In the genomic region with DNA sequence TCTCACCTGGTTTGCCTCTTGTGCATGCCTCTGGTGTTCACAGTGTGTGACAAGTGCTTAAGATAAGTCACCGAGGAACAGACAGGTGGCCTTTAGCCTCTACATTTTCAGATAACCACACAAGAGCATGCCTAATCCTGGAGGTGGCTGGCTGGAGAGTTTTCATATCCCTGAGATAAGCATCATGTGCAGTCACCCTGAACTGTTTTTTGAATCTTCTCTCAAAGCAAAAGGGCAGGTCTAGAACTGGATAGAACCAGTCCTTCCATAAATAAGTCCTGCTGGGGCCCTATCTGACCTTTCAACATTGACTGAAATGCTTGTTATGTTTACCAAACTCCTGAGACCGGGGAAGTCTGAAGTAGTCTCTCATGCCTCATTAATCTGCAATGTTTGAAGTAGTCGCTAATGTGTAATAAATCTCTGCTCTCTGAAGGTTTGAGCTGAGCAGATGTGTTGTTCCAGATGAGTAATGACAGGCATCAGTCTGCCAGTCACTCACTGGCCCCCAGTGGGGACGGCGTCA, we compare ENCODE assay signal across 15 mouse cellular contexts. TPM values are rescaled to one million over a fixed set of nuclear protein-coding genes. Genes with fewer than 3 reads are reported as not detected.
DNase-seq lines count a peak whose midpoint lies in the region; ATAC-seq and TF ChIP-seq lines count a peak whose summit lies in the region.
"Had no signal": no experiment of that assay in that cellular context is flagged by ENCODE, and none has a peak within 500 bp of the region (broad histone marks: within the 10 kb centered on the region; RNA-seq: fewer than 3 reads in every experiment).

No protein-coding gene starts in this region.

- DNase-seq in lung, adult 18-20 months = peak; percentile 9 to 32
- no peak for DNase-seq in lung, postnatal 14 days
- DNase-seq in lung, adult 2 months = peak; percentile 23
- DNase-seq in gastrocnemius, adult 2 months = no peak
- no peak for DNase-seq in T-cell, adult 2 months (ENCODE audit: low spot score)
- DNase-seq: adrenal gland, adult 2 months; cerebellum, adult 8-10 months; heart, adult 2 months; layer of hippocampus, adult 9-11 months; right cerebral cortex, postnatal 4 days; thymus, postnatal 14 days had no signal

- TF ChIP-seq CTCF in lung, adult 2 months (IDR thresholded peaks at IDR 0.05; ENCODE audit: insufficient read depth, low read length) = no peak
- TF ChIP-seq CTCF in gastrocnemius, adult 2 months (IDR thresholded peaks at IDR 0.05) = no peak

- no peaks in the 10 kb centered on the region for H3K27me3 ChIP-seq in intestine, embryonic 16.5 days (replicated peaks; ENCODE audit: control insufficient read depth, insufficient read depth, low read length)
- no peaks in the 10 kb centered on the region for H3K27me3 ChIP-seq in stomach, embryonic 16.5 days (ENCODE audit: control insufficient read depth, insufficient read depth, low read length)
- H3K27me3 ChIP-seq: forebrain, embryonic 12.5 days had no signal

- no peak overlapping the region for H3K4me2 ChIP-seq in intestine, embryonic 16.5 days (ENCODE audit: low read depth, low read length)
- H3K4me2 ChIP-seq in stomach, embryonic 16.5 days (ENCODE audit: low read depth, low read length) = no peak overlapping the region
- H3K4me2 ChIP-seq: forebrain, embryonic 12.5 days; limb, embryonic 15.5 days had no signal

- H3K4me1 ChIP-seq in intestine, embryonic 16.5 days (ENCODE audit: control insufficient read depth, insufficient read depth, low read length) = peaks cover 3% of the 10 kb centered on the region; the same call in 1 of the 2 replicates
- H3K4me1 ChIP-seq in lung, adult 2 months (ENCODE audit: control insufficient read depth, insufficient read depth, low read length) = peaks cover 4% of the 10 kb centered on the region
- 0 out of 2 replicates have a peak, but pooled peaks cover 3% of the 10 kb centered on the region for H3K4me1 ChIP-seq in stomach, embryonic 16.5 days (ENCODE audit: control insufficient read depth, insufficient read depth, low read length)
- H3K4me1 ChIP-seq: forebrain, embryonic 12.5 days; limb, embryonic 15.5 days had no signal

- no peaks in the 10 kb centered on the region for H3K9me3 ChIP-seq in intestine, embryonic 16.5 days (ENCODE audit: control insufficient read depth, low read length)
- H3K9me3 ChIP-seq in stomach, embryonic 16.5 days (replicated peaks; ENCODE audit: control insufficient read depth, low read length) = no peaks in the 10 kb centered on the region
- H3K9me3 ChIP-seq: forebrain, embryonic 12.5 days; limb, embryonic 15.5 days had no signal

- 15% methylated on average over 5 of the region's 5 CpGs for WGBS in intestine, embryonic 16.5 days
- 23% methylated on average over 5 of the region's 5 CpGs for WGBS in lung, adult 2 months
- WGBS in stomach, embryonic 16.5 days = 11% methylated on average over 5 of the region's 5 CpGs

- TF ChIP-seq POLR2A in lung, adult 2 months (IDR thresholded peaks at IDR 0.05; ENCODE audit: borderline replicate concordance, extremely low read depth, low read depth, low read length) = no peak

- no peaks in the 10 kb centered on the region for H3K36me3 ChIP-seq in intestine, embryonic 16.5 days (ENCODE audit: control insufficient read depth, insufficient read depth, low read length)
- H3K36me3 ChIP-seq in stomach, embryonic 16.5 days (ENCODE audit: control insufficient read depth, insufficient read depth, low read length) = no peaks in the 10 kb centered on the region
- H3K36me3 ChIP-seq: forebrain, embryonic 12.5 days; limb, embryonic 15.5 days had no signal

- intact Hi-C loops in gastrocnemius, adult 2 months (cut with DNase I) = no loop called here

- no peak overlapping the region for H3K27ac ChIP-seq in intestine, embryonic 16.5 days (ENCODE audit: low read length)
- H3K27ac ChIP-seq in stomach, embryonic 16.5 days (ENCODE audit: low read length) = no peak overlapping the region
- H3K27ac ChIP-seq in gastrocnemius, adult 2 months = no peak overlapping the region
- H3K27ac ChIP-seq: forebrain, embryonic 12.5 days; heart, adult 2 months; limb, embryonic 15.5 days had no signal

- H3K9ac ChIP-seq in intestine, embryonic 16.5 days (ENCODE audit: low read depth, low read length) = no peak overlapping the region
- H3K9ac ChIP-seq in stomach, embryonic 16.5 days (ENCODE audit: low read length) = no peak overlapping the region
- H3K9ac ChIP-seq: forebrain, embryonic 12.5 days; limb, embryonic 15.5 days had no signal

- H3K4me3 ChIP-seq in intestine, embryonic 16.5 days (ENCODE audit: low read length) = no peak overlapping the region
- H3K4me3 ChIP-seq in lung, adult 2 months (replicated peaks; ENCODE audit: extremely low read depth, low read depth, low read length) = no peak overlapping the region
- H3K4me3 ChIP-seq in stomach, embryonic 16.5 days (replicated peaks; ENCODE audit: low read length) = no peak overlapping the region
- H3K4me3 ChIP-seq in gastrocnemius, adult 2 months = no peak overlapping the region
- H3K4me3 ChIP-seq: forebrain, embryonic 12.5 days; heart, adult 2 months; limb, embryonic 15.5 days had no signal

- peak; percentile 65; the same call in 1 of the 2 replicates for ATAC-seq in intestine, embryonic 16.5 days
- ATAC-seq in stomach, embryonic 16.5 days (ENCODE audit: insufficient read depth, low FRiP score) = peak; percentile 47; the same call in 1 of the 2 replicates

RNA-seq across cellular contexts. Expression of gene Slc36a4, which starts 39.5 kb away (rescaled TPM):
- polyA plus RNA-seq in intestine, embryonic 16.5 days (2015; fragmentation: Nextera tagmentation; extraction: Ambion mirVana) = 6.0 TPM in 2 replicates
- polyA plus RNA-seq in lung, adult 2 months (2012; rRNA removed) = 6.8 and 11.7 TPM in 2 replicates
- 10.6 and 11.8 TPM in 2 replicates for polyA plus RNA-seq in stomach, embryonic 16.5 days (2015; fragmentation: Nextera tagmentation; extraction: Ambion mirVana)
- 1 to 10 TPM; 2.2 to 3.0 TPM for total RNA-seq in gastrocnemius, adult 2 months (2021)

RNA-seq across cellular contexts. Expression of gene Deup1, which starts 42.3 kb away (rescaled TPM):
- polyA plus RNA-seq in intestine, embryonic 16.5 days (2015; fragmentation: Nextera tagmentation; extraction: Ambion mirVana) = 0.16 TPM in 2 replicates
- polyA plus RNA-seq in lung, adult 2 months (2012; rRNA removed) = 0.49 and 0.56 TPM in 2 replicates
- 0.31 and 0.79 TPM in 2 replicates for polyA plus RNA-seq in stomach, embryonic 16.5 days (2015; fragmentation: Nextera tagmentation; extraction: Ambion mirVana)
- not detected for total RNA-seq in gastrocnemius, adult 2 months (2021)
- total RNA-seq: heart, adult 2 months had no signal
- polyA plus RNA-seq: adrenal gland, adult 2 months had no signal

Comparison
In these comparisons a context has a peak if more than half of its experiments do, and no peak if none do; other contexts are left out.
1. DNase-seq: peak in lung, adult 18-20 months (2 of 2) and lung, adult 2 months (single experiment); none in lung, postnatal 14 days (single experiment), gastrocnemius, adult 2 months (single experiment) and T-cell, adult 2 months (single experiment).